Mouse (Mus musculus) right cerebral cortex, postnatal 36 days (tissue): ENCODE measurements around the gene Zeb2.

Experiments
- DNase-seq, 2 experiments: peaks; one replicate each; pipeline ENCODE4 v3.0.0; 2022; ENCODE audit warnings: low spot score in 2 of 2, mixed read lengths in 1 of 2

Gene Zeb2

DNA sequence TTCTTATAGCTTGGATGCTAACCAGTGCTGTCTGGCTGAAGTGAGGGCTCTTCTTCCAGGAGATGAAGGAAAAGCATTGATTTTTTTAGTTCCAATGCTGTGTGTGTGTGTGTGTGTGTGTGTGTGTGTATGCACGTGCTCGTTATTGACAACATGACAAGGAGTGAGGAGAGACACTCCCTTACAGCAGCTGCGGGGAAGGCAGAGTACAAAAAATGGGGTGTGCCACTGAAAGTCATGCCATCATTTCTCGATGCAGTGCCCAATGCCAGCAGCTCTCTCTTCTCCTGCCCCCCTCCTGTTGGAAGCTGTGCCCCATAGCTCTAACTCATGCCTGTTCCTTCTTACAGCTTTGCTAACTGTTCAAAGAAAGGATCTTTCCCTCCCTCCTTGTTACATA, 56.4 kb downstream of the Zeb2 start:
- no peak for DNase-seq

DNA sequence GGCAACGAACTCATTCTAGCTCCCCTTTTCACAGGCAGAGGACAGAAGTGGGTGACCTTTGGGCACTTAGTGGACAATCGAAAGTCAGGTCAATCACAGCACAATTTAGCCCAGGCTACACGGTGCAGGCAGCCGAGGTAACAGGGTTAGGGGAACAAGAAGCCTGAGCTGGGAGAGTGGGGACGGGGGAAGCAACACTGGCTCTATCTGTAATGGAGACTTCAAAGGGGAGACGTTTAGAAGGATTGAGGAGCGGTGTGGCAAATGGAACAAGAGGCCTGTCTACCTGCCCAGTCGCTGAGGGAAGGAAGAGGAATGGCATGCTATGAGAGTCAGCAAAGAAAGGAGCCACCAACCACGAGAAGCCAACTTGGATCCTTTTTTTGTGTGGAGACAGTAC, 57.0 kb downstream of the Zeb2 start:
- DNase-seq, result no peak

DNA sequence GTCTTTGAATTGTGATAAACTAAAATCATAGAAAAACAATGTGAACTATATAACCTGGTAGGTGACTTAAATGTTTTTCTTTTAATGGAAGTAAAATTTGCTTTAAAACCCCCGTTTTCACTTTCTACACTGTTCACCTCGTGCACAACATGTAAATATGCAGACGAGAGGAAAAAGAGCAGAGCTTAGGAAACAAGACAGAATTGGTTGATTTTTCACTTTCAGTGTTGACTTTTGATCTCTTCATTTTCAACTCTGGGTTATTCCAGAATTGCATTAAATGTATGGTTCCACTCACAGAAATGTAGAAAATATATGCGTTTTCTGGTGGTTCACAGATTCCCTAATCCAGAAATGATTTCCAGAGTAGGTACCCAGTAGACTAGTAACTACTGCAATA, 57.6 kb downstream of the Zeb2 start:
- no peak for DNase-seq

DNA sequence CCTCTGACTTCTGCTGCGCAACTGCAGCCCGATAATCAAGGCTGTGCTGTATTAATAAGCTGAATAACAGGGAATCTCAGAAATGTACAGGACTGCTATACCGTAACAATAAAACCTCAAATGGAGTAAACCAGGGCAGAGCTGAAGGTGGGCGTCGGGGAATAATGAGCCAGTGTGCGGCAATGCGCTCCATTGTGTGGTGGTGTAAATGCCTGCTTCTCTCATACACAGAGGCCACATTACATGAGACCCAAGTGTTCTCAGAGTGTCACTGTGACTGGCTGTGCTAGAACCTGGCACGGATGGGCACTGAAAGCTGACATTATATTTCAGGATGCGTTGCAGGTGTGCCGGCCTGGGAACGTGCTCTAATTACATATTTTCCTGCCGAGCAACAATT, 58.2 kb downstream of the Zeb2 start:
- DNase-seq, result no peak

DNA sequence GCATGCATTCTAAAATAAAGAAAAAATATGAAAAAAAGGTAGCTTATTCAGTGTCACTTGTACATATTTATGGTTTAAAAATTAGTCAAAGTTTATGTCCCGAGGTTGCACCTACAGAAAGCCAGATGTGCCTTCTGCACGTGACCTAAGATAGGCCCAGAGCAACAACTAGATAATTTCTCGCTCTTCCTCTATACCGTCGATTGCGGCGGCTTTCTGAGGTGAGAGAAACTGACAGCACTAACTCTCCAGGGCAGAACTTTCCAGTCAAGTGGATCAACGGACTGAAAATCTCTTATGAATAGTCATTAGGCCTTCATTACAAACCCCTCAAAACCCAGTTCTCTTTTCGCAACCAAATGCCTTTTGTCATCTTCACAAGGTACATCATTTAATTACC, 59.0 kb downstream of the Zeb2 start:
- DNase-seq, result no peak

DNA sequence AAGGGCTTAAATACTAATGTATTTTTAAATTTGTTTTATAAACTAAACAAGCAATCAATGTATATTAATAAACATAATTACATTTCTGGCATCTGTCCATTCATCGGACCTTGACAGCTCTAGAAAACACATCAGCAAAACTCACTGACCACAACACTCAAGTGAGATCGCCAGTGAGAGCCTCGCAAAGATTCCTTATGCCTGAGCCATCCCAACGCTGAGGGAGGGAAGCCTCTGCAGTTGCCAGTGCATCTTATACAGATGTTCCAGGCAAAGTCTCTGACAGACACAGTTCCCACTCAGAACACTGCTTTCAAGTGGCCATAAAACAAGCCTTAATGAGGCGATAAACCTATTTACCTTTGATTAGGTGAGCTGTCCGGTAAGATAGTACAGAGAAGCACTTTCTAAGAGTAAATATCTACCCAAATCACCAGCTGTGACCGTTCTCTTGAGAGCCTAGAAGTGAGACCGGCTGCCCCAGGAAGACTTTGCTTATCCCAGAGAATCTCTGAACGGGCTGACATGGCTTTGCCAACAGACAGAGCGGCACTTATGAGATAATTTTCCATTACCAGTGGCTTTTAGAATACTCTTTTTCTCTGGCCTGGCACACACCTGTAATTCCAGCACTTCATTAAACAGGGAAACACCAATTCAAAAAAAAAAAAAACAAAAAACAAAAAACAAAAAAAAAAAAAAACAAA, 60.2 kb downstream of the Zeb2 start:
- no peak for DNase-seq

DNA sequence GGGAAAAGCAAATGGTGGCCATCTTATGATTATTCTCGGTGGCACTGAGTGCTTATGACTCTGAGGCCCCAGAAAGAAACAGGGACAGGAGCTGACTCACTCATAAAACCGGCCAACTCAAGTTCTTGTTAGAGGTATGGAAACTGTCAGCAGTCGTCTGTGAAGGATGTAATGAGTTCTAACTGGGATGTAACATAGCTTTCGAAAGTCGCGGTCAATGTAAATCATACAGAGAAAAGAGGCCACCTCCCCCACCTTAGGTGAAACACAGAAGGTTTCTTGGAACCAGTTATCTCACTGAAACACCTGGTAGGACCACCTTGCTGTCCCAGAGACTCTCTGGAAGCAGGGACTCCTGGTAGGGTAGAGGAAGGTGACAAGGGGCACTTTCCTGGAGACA, 61.3 kb downstream of the Zeb2 start:
- no peak for DNase-seq

DNA sequence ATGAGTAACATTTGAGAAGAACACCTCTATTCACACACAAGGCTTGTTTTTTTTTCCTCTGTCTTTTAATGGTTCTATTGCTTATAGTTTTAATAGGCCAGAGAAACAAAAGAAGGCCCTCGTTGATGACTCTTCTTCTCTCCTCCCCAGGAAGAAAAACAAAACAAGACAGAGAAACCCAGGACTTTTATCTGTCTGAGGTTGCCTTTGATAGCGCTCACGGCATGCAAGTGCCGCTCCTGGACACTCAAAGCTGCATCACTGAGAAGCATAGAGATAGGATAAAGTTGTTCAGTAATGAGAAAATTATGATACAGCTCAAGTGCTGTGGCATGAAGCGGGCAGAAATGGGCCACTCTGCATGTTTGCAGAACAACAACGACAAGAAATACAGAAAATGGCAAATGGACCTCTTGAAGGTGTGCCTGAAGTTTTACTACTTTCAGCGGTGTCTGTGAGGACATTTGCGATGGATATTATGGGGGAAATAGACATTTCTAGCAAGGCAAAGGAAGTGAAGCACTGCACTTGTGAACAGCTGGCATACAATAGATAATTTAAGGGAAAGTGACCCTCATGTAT, 62.1 kb downstream of the Zeb2 start:
- no peak for DNase-seq

DNA sequence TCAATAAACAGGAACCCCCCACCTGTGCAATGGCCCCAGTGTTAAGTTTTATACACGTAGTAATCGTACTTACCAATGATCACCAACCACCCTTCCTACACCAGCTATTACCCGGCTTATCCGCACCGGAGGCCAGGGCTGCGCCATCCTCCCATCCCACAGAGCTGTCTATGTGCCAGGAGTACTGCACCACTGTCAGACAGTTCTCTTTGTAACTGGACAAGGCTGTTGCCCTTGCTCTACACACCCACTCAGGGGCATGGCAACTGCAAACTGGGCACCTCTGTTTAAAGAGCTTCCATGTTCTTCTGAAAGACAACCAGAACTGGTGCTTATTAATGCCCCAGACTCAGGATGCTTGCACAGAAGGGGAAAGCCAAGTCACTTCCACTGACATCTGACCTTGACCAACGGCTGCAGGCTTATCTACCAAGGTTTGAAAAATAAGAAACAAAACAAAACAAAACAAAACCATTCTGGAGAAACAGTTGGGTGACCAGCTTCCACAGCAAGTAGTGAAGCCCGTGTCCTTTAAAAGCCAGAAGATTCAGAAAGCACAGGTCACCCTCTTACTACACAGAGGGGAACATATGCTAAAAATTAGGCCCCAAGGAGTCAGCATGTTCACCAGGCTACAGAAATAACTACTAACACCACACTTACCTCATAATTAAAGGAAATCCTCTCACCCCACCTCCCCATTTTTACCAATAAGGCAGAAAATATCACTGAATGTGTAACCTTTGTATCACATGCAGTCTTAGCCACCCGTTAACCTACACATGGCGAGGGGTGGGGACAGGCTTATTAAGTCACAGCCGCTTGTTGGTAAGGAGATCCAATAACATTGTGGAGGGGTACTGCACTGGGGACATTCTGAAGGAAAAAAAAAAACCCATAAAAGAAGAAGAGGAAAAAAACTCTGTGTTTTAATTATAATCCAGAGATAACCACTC, 62.8 kb downstream of the Zeb2 start:
- no peak for DNase-seq

DNA sequence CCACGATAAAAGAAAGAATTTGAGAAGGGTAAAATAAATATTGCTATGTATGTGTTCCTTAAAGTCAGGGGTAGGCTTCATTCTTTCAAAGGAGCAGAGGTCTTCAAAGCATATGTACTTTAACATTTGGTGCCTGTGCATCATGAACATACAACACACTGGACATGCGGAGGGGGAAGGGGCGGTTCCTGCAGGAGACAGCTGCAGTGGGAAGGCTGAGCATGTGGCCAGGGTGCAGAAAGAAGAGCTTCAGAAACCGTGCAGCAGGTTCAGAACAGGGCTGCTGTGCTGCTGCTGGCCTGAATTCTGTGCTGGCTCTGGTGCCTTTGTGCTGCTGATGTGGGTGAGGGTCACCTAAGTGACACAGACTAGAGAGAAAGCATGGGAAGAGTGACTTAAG, 64.6 kb downstream of the Zeb2 start:
- no peak for DNase-seq

DNA sequence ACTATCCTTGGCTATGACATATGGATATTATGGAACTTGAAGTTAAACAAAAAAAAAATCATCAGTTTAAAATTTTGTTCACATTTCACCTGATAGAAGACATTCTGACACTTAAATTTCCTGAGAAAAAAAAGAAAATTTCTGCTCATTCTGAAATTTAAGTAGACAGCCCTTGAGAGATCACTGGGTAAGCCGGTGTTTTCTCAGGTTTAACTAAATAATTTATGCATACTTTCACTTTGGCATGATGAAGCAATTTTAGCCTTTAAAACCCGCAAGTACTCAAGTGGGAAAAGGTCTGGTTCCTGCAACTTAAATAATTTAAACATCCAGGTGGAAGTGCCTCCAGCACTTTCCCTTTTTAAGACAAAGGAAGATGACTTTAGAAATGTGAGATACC, 65.9 kb downstream of the Zeb2 start:
- no peak for DNase-seq

DNA sequence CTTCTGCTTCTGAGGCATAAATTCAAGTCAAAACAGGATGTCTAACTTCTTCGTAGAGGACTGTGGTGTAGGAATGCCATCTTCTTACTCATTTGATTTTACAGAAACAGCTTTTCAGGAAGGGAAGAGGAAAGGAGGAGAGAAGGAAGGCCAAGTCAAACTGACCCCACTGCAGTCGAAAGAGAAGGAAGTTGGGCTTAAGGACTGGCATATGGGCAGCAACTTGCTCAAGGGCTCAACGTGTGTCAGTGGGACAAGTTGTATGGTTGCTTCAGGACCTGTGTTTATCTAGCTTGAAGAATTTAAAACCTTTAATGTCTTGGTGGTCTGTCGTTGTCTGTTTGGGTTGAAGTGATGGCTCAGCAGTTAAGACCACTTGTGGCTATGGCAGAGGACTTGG, 67.3 kb downstream of the Zeb2 start:
- no peak for DNase-seq

DNA sequence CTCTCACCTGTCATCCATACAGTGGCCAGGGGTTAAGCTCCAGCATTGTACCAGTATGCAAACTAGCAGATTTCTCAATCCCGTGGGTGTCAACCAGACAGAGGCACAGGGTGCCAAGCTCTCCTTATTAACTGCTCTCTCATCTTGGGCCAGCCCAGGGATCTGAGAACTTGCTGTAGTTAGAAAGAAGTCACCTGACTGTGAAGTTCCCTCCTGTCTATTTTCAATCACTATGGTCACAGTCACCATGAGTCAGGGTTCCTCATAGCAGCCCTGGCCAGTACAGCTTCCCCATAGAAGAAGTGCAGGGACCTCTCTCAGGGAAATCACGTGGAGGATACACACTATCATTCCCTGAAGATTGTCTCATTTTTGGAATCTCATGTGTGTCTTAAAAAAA, 67.9 kb downstream of the Zeb2 start:
- no peak for DNase-seq

DNA sequence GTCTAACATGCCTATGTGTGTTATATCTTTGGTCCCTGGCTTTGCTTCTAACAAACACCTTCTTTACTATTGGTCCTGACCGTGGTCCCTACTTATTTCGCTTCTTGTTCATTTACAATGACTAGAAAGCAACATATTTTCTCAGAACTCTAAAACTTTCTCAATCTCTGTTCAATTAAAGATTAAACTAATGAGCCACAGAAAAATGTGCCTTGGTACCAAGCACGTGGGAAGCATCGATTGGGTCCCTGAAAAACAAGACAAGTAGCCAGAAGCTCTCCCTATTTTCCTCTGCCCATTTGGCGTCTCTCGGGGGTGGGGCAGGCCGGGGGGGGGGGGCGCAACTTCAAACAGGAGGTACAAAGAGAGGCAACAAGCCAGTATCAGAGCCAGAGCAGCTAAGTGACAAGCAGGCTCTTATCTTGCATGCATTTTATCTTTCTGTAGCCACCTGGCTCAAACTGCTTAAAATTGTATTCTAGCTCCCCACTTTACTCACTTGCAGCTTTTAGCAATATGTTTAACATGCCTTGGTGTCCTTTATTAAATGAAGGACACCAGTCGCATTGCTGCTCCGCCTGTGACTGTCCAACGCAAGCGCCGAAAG, 76.4 kb downstream of the Zeb2 start:
- DNase-seq, result no peak

DNA sequence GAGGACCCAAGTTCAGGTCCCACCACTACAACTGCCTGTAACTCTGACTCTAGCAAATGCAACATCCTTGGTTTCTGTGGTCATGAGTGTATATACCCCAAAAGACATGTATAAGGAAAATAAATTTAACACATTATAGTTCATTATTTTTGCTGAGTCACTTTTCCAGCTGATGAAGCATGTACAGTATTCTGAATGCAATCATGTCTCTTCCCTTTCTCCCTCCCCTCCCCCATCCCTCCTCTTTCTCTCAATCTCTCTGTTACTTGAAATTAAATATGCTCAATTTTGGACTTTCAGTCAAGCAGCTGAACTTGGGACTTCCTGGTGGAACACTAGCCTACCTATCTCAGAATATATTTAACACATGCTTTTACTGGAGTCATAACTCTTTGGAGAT, 77.7 kb downstream of the Zeb2 start:
- no peak for DNase-seq

DNA sequence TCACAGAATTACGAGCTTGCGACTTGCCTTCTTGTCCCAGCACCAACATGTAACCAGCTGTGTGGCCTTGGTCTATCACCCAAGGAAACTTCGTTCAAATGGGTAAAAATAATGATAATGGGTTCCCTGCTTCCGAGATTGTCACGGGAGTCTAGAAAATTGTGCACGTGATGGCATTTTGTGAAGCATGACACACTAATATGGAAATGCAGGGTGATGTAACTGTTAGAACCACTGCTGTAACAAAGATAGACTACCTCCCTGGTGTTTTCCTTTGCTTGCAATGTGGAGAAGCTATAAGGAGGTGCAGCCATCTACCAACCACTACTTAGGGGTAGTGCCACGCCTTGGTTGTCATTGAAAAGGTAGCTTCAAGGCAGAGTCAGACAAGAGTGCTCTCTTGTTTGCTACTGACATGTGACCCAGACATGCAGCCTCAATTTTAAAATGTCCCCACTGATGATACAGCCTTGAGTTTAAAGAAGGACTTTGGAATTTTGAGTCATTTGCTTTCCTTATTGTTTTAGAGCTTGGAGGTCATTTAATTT, 89.0 kb downstream of the Zeb2 start:
- no peak for DNase-seq

DNA sequence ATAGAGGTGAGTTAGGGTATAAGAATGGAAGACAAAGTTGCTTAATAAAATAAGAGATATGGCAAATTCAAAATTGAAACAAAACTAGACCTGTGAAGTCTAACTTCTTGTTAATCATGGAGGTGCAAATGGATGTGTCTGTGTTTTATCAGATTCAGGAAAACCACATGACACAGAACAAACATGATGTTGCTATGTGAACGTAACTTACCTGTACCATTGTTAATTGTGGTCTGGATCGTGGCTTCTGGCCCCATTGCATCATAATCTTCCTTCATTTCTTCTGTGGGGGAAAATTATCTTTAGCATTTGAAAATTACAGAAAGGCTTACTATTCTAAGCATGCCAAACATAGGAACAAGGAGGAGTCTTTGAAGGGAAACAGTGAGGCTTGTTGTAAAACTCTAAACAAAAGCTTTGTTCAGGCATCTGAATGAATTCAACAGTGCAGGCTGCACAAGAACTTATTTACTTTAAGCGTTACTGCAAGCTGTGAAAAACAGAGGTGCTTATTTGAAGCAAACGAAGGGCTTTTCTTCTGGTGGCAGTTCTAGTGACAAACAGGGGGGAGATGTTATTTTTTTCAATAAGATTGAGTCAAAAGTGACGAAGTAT, 99.9 kb downstream of the Zeb2 start:
- DNase-seq, result no peak

DNA sequence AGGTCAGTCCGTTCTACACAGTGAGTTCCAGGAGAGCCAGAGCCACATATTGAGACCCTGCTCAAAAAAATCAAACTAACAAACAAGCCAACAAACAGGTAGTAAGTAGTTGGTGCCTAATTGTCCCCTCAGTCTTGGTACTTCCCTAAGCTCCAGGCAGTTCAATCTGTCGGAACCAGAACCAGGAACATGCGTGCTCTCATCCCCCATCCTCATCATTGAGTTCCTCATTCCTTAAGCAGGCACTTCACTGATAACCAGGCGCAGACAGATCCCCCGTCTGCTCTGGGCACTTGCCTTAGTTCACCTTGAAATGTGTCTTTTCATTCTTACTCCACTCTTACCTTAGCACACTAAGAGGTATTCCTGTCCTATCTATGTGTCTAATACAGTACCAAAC, 103.9 kb downstream of the Zeb2 start:
- no peak for DNase-seq

DNA sequence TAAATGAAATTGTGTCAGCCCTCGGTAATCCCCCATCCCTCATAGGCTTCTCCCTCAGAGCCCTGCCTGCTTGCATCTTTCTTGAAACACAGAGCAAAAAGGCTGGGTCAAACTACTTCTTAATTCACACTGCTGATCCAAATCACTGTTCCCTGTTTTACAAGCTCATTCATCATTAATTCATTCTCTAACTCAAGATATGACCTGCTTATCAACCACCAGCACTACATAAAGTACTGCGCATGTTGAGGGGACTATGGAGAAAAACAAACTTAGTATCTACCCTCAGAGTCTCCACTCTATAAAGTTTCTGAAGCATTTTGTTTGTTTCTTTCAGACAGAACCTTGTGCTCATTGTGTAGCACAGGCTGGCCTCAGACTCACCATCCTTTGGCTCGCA, 104.5 kb downstream of the Zeb2 start:
- no peak for DNase-seq

DNA sequence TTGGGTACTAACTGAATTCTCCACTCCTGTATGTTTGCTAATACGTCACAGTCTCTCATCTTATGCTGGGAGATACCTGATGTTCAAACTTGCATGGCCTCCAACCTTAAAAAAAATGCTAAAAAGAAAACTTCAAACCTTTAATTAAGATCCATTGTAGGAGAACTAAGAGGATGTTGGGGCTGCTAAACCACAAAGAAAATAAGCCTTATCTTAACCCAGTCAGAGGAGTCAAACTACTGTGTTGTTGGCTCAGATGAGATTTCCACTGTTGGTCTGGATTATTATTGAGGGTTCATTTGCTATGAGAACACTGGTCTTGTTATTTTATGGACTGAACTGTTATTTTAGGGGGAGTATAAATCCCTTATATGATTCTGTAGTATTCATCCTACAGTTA, 106.5 kb downstream of the Zeb2 start:
- no peak for DNase-seq

DNA sequence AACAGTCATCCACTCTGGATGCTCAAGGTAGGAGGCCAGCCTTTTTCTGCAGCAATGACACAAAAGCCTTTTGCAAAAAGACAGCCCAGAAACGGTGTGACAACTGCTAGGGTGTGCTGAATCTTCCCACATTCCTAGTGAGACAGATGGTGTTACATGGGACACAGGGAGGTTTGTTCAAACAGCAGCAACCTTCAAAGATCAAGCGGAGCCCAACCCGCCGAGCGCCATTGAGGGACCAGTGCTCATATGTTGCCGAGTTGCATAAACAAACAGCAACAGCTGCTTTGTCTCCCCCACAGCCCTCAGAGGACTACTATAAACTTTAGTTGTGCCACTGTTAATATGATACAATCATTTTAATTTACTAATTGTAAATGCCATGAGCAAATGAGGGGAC, 117.3 kb downstream of the Zeb2 start:
- peak; percentile 66 to 68 for DNase-seq

DNA sequence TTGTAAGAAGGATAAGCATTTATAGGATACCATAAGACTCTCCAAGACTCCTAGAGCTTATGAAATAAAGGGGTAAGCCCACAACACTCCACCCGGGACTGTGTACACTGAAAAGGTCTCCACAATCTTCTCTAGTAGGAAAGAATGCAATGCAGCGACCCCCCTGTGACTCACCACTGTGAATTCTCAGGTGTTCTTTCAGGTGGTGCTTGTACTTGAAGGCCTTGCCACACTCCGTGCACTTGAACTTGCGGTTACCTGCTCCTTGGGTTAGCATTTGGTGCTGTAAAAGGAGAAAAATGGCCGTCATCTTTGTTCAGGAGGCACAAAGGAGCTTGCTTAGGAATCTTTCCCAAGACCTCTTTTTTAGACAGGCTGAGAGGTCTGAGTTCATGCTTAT, 118.5 kb downstream of the Zeb2 start:
- DNase-seq, result no peak
